Mouse (Mus musculus) cerebellum, adult 2 months (tissue): Measurements from ENCODE around the gene Cdipt.

ENCODE experiments used
- CTCF ChIP-seq: fragments of 200-500 bp; IDR thresholded peaks from 2 replicates; pipeline ENCODE4 v1.5.1; 2011; ENCODE audit warnings: low read depth, mild to moderate bottlenecking, control low read depth, low read length, moderate library complexity, borderline replicate concordance; ENCODE audit not compliant: insufficient read depth
- POLR2A ChIP-seq: fragments of 200-500 bp; IDR thresholded peaks from 2 replicates; pipeline ENCODE4 v1.6.1; 2011; ENCODE audit warnings: low read length, control low read depth, borderline replicate concordance; ENCODE audit not compliant: insufficient read depth

DNA sequence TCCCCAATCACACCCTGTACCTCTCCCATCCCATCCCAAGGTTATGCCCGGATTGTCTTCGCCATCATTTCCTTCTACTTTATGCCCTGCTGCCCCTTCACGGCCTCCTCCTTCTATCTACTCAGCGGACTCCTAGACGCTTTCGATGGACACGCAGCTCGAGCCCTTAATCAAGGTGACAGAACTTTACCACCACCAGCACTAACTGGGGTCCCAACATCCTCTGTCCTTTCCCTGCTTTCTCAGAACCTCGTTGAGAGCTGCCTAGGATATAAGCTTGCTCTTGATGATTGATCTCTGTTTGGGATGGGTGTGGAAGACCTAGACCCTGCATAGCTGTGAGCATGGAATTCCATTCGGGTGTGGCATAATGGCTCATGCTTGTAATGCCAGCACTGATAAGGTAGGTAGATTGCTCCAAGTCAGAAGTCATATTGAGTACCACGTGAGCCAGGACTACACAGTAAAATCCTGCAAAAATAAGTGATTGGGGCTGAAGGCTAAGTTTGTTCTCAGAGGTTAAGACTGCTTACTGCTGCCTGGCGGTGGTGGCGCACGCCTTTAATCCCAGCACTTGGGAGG is 1.3 kb downstream of the Cdipt start:
- TF ChIP-seq CTCF (no peak), POLR2A (no peak)
